Mouse (Mus musculus) lung, postnatal 0 days (tissue): Measurements from ENCODE around the gene Tmem156. TPM values are rescaled to one million over a fixed set of nuclear protein-coding genes. Genes with fewer than 3 reads are reported as not detected.
A peak's percentile ranks its signal among the peaks of the same experiment; 100 is the strongest.

Experiments used
- ATAC-seq: fragments of 200-750 bp; cut with Nextera tagmentation; 2 replicates; pipeline ENCODE4 v1.8.0; 2017; ENCODE audit warnings: moderate library complexity
- DNase-seq: peaks from one replicate; pipeline ENCODE4 v3.0.0-alpha.2; 2016; ENCODE audit warnings: low spot score
- H3K27ac ChIP-seq: fragments of 300-500 bp; sonication (generic); 2 replicates; pipeline ENCODE4 v1.5.1; 2014; ENCODE audit warnings: antibody characterized with exemption, mild to moderate bottlenecking, low read length, mixed read lengths
- H3K27me3 ChIP-seq: fragments of 300-500 bp; sonication (generic); replicated peaks from 2 replicates; pipeline ENCODE4 v1.6.1; 2014; ENCODE audit warnings: low read length, mixed read lengths; ENCODE audit not compliant: insufficient read depth
- H3K36me3 ChIP-seq: fragments of 300-500 bp; sonication (generic); 2 replicates; pipeline ENCODE4 v1.6.1; 2014; ENCODE audit warnings: low read length, mixed read lengths; ENCODE audit not compliant: insufficient read depth
- H3K4me1 ChIP-seq: fragments of 300-500 bp; sonication (generic); 2 replicates; pipeline ENCODE4 v1.6.1; 2014; ENCODE audit warnings: antibody characterized with exemption, low read depth, low read length, mixed read lengths; ENCODE audit not compliant: insufficient read depth
- H3K4me2 ChIP-seq: fragments of 300-500 bp; sonication (generic); replicated peaks from 2 replicates; pipeline ENCODE4 v1.6.1; 2014; ENCODE audit warnings: low read depth, mild to moderate bottlenecking, low read length, moderate library complexity, mixed read lengths
- H3K4me3 ChIP-seq: fragments of 300-500 bp; sonication (generic); 2 replicates; pipeline ENCODE4 v1.5.1; 2014; ENCODE audit warnings: low read depth, low read length
- H3K9ac ChIP-seq: fragments of 300-500 bp; sonication (generic); replicated peaks from 2 replicates; pipeline ENCODE4 v1.6.1; 2014; ENCODE audit warnings: low read depth, mild to moderate bottlenecking
- H3K9me3 ChIP-seq: fragments of 300-500 bp; sonication (generic); 2 replicates; pipeline ENCODE4 v1.6.1; 2016; ENCODE audit warnings: low read length, mixed read lengths
- CTCF ChIP-seq: IDR thresholded peaks from 2 replicates; pipeline ENCODE4 v1.5.1; 2016; ENCODE audit warnings: antibody characterized with exemption, mild to moderate bottlenecking
- EP300 ChIP-seq: IDR thresholded peaks from 2 replicates; pipeline ENCODE4 v1.6.1; 2016; ENCODE audit warnings: antibody characterized with exemption, mild to moderate bottlenecking, control low read depth
- WGBS: fragments of 180-500 bp; shearing (Covaris S2); extraction: QIAGEN DNeasy Blood & Tissue Kit; methylation state at CpG from one replicate; pipeline ENCODE4 v1.1.7; 2014; 5-methylcytosine and 5-hydroxymethylcytosine counted together
- polyA plus RNA-seq: library from polyadenylated mRNA; unstranded; fragments of >200 nt; fragmentation: Nextera tagmentation; extraction: Ambion mirVana; gene quantifications from 2 replicates; pipeline ENCODE4 v1.2.1, GENCODE M21; 2015

Tmem156 gene
- polyA plus RNA-seq, 1 experiment from 2014 or later, result 1.9 TPM

- Histone ChIP-seq H3K9me3 (no peaks in the 10 kb centered on the region), H3K4me3 (peak overlapping the region; percentile 12; the same call in 1 of the 2 replicates), H3K27me3 (no peaks in the 10 kb centered on the region), H3K9ac (no peak overlapping the region), H3K27ac (peak overlapping the region; percentile 72), H3K36me3 (no peaks in the 10 kb centered on the region; the same call in 1 of the 2 replicates), H3K4me2 (0 out of 2 replicates have a peak overlapping the region, but pooled peaks have one; percentile 28), H3K4me1 (no peaks in the 10 kb centered on the region)
- DNase-seq, result peak; percentile 90
- TF ChIP-seq CTCF, result no peak
- TF ChIP-seq EP300, result no peak
- peak; percentile 78 for ATAC-seq
- 52% methylated on average over 9 of the region's 9 CpGs for WGBS
Observed at GRCm38 (mm10) chr5:65038305-65038704, 53.6 kb downstream of the Tmem156 start.

- Histone ChIP-seq H3K9ac (no peak overlapping the region), H3K4me2 (no peak overlapping the region), H3K4me3 (no peak overlapping the region), H3K9me3 (no peaks in the 10 kb centered on the region), H3K4me1 (no peaks in the 10 kb centered on the region), H3K27ac (no peak overlapping the region), H3K36me3 (peaks cover 3% of the 10 kb centered on the region; the same call in 1 of the 2 replicates), H3K27me3 (no peaks in the 10 kb centered on the region)
- TF ChIP-seq EP300 (no peak), CTCF (no peak)
- DNase-seq, result no peak
- ATAC-seq, result no peak
- WGBS, result 84% methylated on average over 13 of the region's 13 CpGs
Observed at GRCm38 (mm10) chr5:65036597-65036996, 55.3 kb downstream of the Tmem156 start.

- Histone ChIP-seq H3K9me3 (no peaks in the 10 kb centered on the region), H3K4me1 (no peaks in the 10 kb centered on the region), H3K4me3 (no peak overlapping the region), H3K27me3 (no peaks in the 10 kb centered on the region), H3K36me3 (peaks cover 12% of the 10 kb centered on the region; the same call in 1 of the 2 replicates), H3K27ac (no peak overlapping the region), H3K4me2 (no peak overlapping the region), H3K9ac (no peak overlapping the region)
- 60% methylated on average over 9 of the region's 9 CpGs for WGBS
- no peak for DNase-seq
- TF ChIP-seq EP300 (no peak), CTCF (no peak)
- no peak for ATAC-seq
Observed at GRCm38 (mm10) chr5:65028019-65028418, 63.9 kb downstream of the Tmem156 start.

GRCm38 (mm10) chr5:65026776-65027175 lies 65.2 kb downstream of the Tmem156 start:
- Histone ChIP-seq H3K4me1 (no peaks in the 10 kb centered on the region), H3K9me3 (no peaks in the 10 kb centered on the region), H3K27ac (no peak overlapping the region), H3K36me3 (peaks cover 14% of the 10 kb centered on the region), H3K4me3 (no peak overlapping the region), H3K4me2 (no peak overlapping the region), H3K27me3 (no peaks in the 10 kb centered on the region), H3K9ac (no peak overlapping the region)
- DNase-seq (no peak), ATAC-seq (no peak)
- WGBS, result 60% methylated on average over 9 of the region's 9 CpGs
- no peak for TF ChIP-seq EP300
- no peak for TF ChIP-seq CTCF

GRCm38 (mm10) chr5:65025916-65026315 lies 66.0 kb downstream of the Tmem156 start:
- Histone ChIP-seq H3K27ac (no peak overlapping the region), H3K9me3 (no peaks in the 10 kb centered on the region), H3K4me2 (no peak overlapping the region), H3K4me3 (no peak overlapping the region), H3K27me3 (no peaks in the 10 kb centered on the region), H3K9ac (no peak overlapping the region), H3K36me3 (peaks cover 12% of the 10 kb centered on the region), H3K4me1 (no peaks in the 10 kb centered on the region)
- DNase-seq, result peak; percentile 31
- TF ChIP-seq CTCF, result no peak
- TF ChIP-seq EP300, result no peak
- no peak for ATAC-seq
- WGBS, result 41% methylated on average over 6 of the region's 6 CpGs

GRCm38 (mm10) chr5:65024641-65025040 lies 67.3 kb downstream of the Tmem156 start:
- WGBS, result 79% methylated on average over 2 of the region's 2 CpGs
- Histone ChIP-seq H3K9ac (no peak overlapping the region), H3K9me3 (no peaks in the 10 kb centered on the region), H3K36me3 (peaks cover 11% of the 10 kb centered on the region; the same call in 1 of the 2 replicates), H3K27ac (no peak overlapping the region), H3K4me2 (no peak overlapping the region), H3K4me1 (no peaks in the 10 kb centered on the region), H3K27me3 (no peaks in the 10 kb centered on the region), H3K4me3 (no peak overlapping the region)
- TF ChIP-seq CTCF, result no peak
- TF ChIP-seq EP300, result no peak
- DNase-seq, result no peak
- no peak for ATAC-seq

- Histone ChIP-seq H3K9ac (no peak overlapping the region), H3K36me3 (peaks cover 12% of the 10 kb centered on the region; the same call in 1 of the 2 replicates), H3K4me3 (no peak overlapping the region), H3K4me1 (no peaks in the 10 kb centered on the region), H3K27ac (no peak overlapping the region), H3K9me3 (no peaks in the 10 kb centered on the region), H3K27me3 (no peaks in the 10 kb centered on the region), H3K4me2 (no peak overlapping the region)
- DNase-seq (no peak), ATAC-seq (no peak)
- WGBS, result 95% methylated on average over 4 of the region's 4 CpGs
- TF ChIP-seq CTCF (no peak), EP300 (no peak)
Observed at GRCm38 (mm10) chr5:65022006-65022405, 69.9 kb downstream of the Tmem156 start.
